In the genomic region with DNA sequence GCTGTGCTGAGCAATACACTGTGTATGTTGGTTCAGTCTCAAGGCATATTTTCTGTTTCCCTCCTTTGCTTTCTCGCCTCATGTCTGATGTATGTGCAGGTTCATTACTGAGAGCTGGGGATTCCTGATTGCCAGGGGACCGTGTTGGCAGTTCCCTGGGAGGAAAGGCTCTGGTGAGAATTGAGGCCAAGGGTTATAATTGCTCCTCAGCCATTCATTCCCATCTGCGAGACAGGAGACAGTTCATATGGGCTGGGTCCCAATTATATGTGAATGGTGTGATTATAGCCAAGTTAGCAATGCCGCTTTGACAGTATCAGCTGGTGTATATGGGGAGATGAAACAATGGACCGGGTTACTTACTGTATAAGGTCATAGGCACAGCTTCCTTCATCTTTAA, we compare ENCODE assay signal across 23 mouse cellular contexts. TPM values are rescaled to one million over a fixed set of nuclear protein-coding genes. Genes with fewer than 3 reads are reported as not detected.
A peak's percentile ranks its signal among the peaks of the same experiment; 100 is the strongest.
DNase-seq lines count a peak whose midpoint lies in the region; ATAC-seq and TF ChIP-seq lines count a peak whose summit lies in the region.
"Had no signal": no experiment of that assay in that cellular context is flagged by ENCODE, and none has a peak within 500 bp of the region (broad histone marks: within the 10 kb centered on the region; RNA-seq: fewer than 3 reads in every experiment).

No protein-coding gene starts in this region.

- ATAC-seq in forebrain, embryonic 13.5 days, result peak; percentile 41; the same call in 1 of the 2 replicates
- no peak for ATAC-seq in heart, embryonic 14.5 days (ENCODE audit: insufficient number of reproducible peaks, insufficient read depth, low FRiP score, low read depth)
- ATAC-seq in forebrain, embryonic 16.5 days, result peak; percentile 33; the same call in 1 of the 2 replicates
- no peak for ATAC-seq in hindbrain, embryonic 12.5 days (ENCODE audit: low FRiP score)
- ATAC-seq: CD4-positive, CD25-positive, alpha-beta regulatory T cell, adult 4 months; intestine, postnatal 0 days; midbrain, embryonic 13.5 days had no signal

- peak overlapping the region; percentile 59; the same call in 1 of the 2 replicates for H3K27ac ChIP-seq in forebrain, embryonic 13.5 days
- no peak overlapping the region for H3K27ac ChIP-seq in forebrain, embryonic 10.5 days
- peak overlapping the region; percentile 54 to 60 for H3K27ac ChIP-seq in heart, embryonic 14.5 days (replicated peaks in 1 of 2; ENCODE audit: control insufficient read depth in 1 of 2, insufficient read depth in 1 of 2, low read depth in 2 of 2, low read length in 2 of 2)
- no peak overlapping the region for H3K27ac ChIP-seq in heart, embryonic 10.5 days
- H3K27ac ChIP-seq in liver, adult 2 months (replicated peaks; ENCODE audit: insufficient read depth, low read depth, low read length), result peak overlapping the region; percentile 48
- H3K27ac ChIP-seq in forebrain, embryonic 16.5 days (ENCODE audit: low read length), result peak overlapping the region; percentile 33; the same call in 1 of the 2 replicates
- no peak overlapping the region for H3K27ac ChIP-seq in hindbrain, embryonic 12.5 days
- H3K27ac ChIP-seq: kidney, embryonic 15.5 days; left cerebral cortex, adult 2 months; liver, embryonic 15.5 days; lung, embryonic 15.5 days; midbrain, embryonic 13.5 days; stomach, postnatal 0 days had no signal

- no peak for TF ChIP-seq POLR2A in liver, adult 2 months (IDR thresholded peaks at IDR 0.05; ENCODE audit: extremely low read depth, insufficient read depth, low read length)

- 50% methylated on average over 5 of the region's 5 CpGs for WGBS in forebrain, embryonic 13.5 days
- 88% methylated on average over 5 of the region's 5 CpGs for WGBS in forebrain, embryonic 10.5 days
- 60% methylated on average over 5 of the region's 5 CpGs for WGBS in heart, embryonic 14.5 days
- 76% methylated on average over 5 of the region's 5 CpGs for WGBS in heart, embryonic 10.5 days
- 79% methylated on average over 5 of the region's 5 CpGs for WGBS in liver, adult 2 months
- 39% methylated on average over 5 of the region's 5 CpGs for WGBS in forebrain, embryonic 16.5 days
- 77% methylated on average over 5 of the region's 5 CpGs for WGBS in hindbrain, embryonic 12.5 days

- H3K4me2 ChIP-seq in forebrain, embryonic 13.5 days, result no peak overlapping the region
- H3K4me2 ChIP-seq in heart, embryonic 14.5 days (ENCODE audit: low read length), result no peak overlapping the region
- H3K4me2 ChIP-seq in forebrain, embryonic 16.5 days (ENCODE audit: low read length), result no peak overlapping the region
- H3K4me2 ChIP-seq in hindbrain, embryonic 12.5 days (replicated peaks), result no peak overlapping the region
- H3K4me2 ChIP-seq: kidney, embryonic 15.5 days; liver, embryonic 15.5 days; lung, embryonic 15.5 days; midbrain, embryonic 13.5 days had no signal

- H3K4me3 ChIP-seq in forebrain, embryonic 13.5 days, result no peak overlapping the region
- H3K4me3 ChIP-seq in forebrain, embryonic 10.5 days, result no peak overlapping the region
- H3K4me3 ChIP-seq in heart, embryonic 14.5 days (ENCODE audit: control insufficient read depth in 1 of 2, insufficient read depth in 1 of 2, low read depth in 1 of 2, low read length in 2 of 2), result no peak overlapping the region
- no peak overlapping the region for H3K4me3 ChIP-seq in heart, embryonic 10.5 days
- no peak overlapping the region for H3K4me3 ChIP-seq in liver, adult 2 months (ENCODE audit: insufficient read depth, low read depth, low read length)
- H3K4me3 ChIP-seq in forebrain, embryonic 16.5 days (replicated peaks; ENCODE audit: low read length), result no peak overlapping the region
- H3K4me3 ChIP-seq in hindbrain, embryonic 12.5 days, result no peak overlapping the region
- H3K4me3 ChIP-seq: kidney, embryonic 15.5 days; left cerebral cortex, adult 2 months; liver, embryonic 15.5 days; lung, embryonic 15.5 days; megakaryocyte, embryonic 14.5 days; midbrain, embryonic 13.5 days had no signal

- H3K9me3 ChIP-seq in forebrain, embryonic 13.5 days (replicated peaks), result no peaks in the 10 kb centered on the region
- H3K9me3 ChIP-seq in forebrain, embryonic 10.5 days, result no peaks in the 10 kb centered on the region
- H3K9me3 ChIP-seq in heart, embryonic 14.5 days (ENCODE audit: control insufficient read depth, low read length), result no peaks in the 10 kb centered on the region
- H3K9me3 ChIP-seq in heart, embryonic 10.5 days, result no peaks in the 10 kb centered on the region
- no peaks in the 10 kb centered on the region for H3K9me3 ChIP-seq in forebrain, embryonic 16.5 days (ENCODE audit: control insufficient read depth, low read length)
- no peaks in the 10 kb centered on the region for H3K9me3 ChIP-seq in hindbrain, embryonic 12.5 days (replicated peaks)
- H3K9me3 ChIP-seq: kidney, embryonic 15.5 days; liver, embryonic 15.5 days; lung, embryonic 15.5 days; megakaryocyte, embryonic 14.5 days; midbrain, embryonic 13.5 days had no signal

- no peaks in the 10 kb centered on the region for H3K36me3 ChIP-seq in forebrain, embryonic 13.5 days (ENCODE audit: poor library complexity, severe bottlenecking)
- H3K36me3 ChIP-seq in forebrain, embryonic 10.5 days (replicated peaks), result no peaks in the 10 kb centered on the region
- peaks cover 73% of the 10 kb centered on the region for H3K36me3 ChIP-seq in heart, embryonic 14.5 days (ENCODE audit: control insufficient read depth, insufficient read depth, low read length)
- H3K36me3 ChIP-seq in heart, embryonic 10.5 days, result peaks cover 33% of the 10 kb centered on the region; the same call in 1 of the 2 replicates
- H3K36me3 ChIP-seq in liver, adult 2 months (ENCODE audit: control insufficient read depth, insufficient read depth, low read length), result peaks cover 60% of the 10 kb centered on the region
- no peaks in the 10 kb centered on the region for H3K36me3 ChIP-seq in forebrain, embryonic 16.5 days (ENCODE audit: control insufficient read depth, insufficient read depth)
- H3K36me3 ChIP-seq in hindbrain, embryonic 12.5 days, result no peaks in the 10 kb centered on the region
- H3K36me3 ChIP-seq: liver, embryonic 15.5 days had no signal

- H3K4me1 ChIP-seq in forebrain, embryonic 13.5 days, result peaks cover 41% of the 10 kb centered on the region
- H3K4me1 ChIP-seq in forebrain, embryonic 10.5 days, result no peaks in the 10 kb centered on the region
- peaks cover 28 to 93% of the 10 kb centered on the region in 2 experiments for H3K4me1 ChIP-seq in heart, embryonic 14.5 days (ENCODE audit: control insufficient read depth in 2 of 2, insufficient read depth in 2 of 2, low read length in 2 of 2)
- peaks cover 86% of the 10 kb centered on the region for H3K4me1 ChIP-seq in heart, embryonic 10.5 days
- H3K4me1 ChIP-seq in liver, adult 2 months (ENCODE audit: control insufficient read depth, insufficient read depth, low read length), result peaks cover 12% of the 10 kb centered on the region
- peaks cover 17% of the 10 kb centered on the region for H3K4me1 ChIP-seq in forebrain, embryonic 16.5 days (replicated peaks; ENCODE audit: control insufficient read depth, insufficient read depth, low read length)
- peaks cover 5% of the 10 kb centered on the region; the same call in 1 of the 2 replicates for H3K4me1 ChIP-seq in hindbrain, embryonic 12.5 days
- H3K4me1 ChIP-seq: liver, embryonic 15.5 days; megakaryocyte, embryonic 14.5 days had no signal

- peaks cover 44% of the 10 kb centered on the region for H3K79me2 ChIP-seq in liver, adult 2 months (ENCODE audit: control insufficient read depth, insufficient read depth, low read length)

- H3K9ac ChIP-seq in forebrain, embryonic 13.5 days, result no peak overlapping the region
- no peak overlapping the region for H3K9ac ChIP-seq in heart, embryonic 14.5 days (ENCODE audit: low read length)
- no peak overlapping the region for H3K9ac ChIP-seq in liver, adult 2 months (ENCODE audit: low read depth, low read length)
- no peak overlapping the region for H3K9ac ChIP-seq in forebrain, embryonic 16.5 days (replicated peaks; ENCODE audit: low read depth, low read length)
- no peak overlapping the region for H3K9ac ChIP-seq in hindbrain, embryonic 12.5 days
- H3K9ac ChIP-seq: kidney, embryonic 15.5 days; liver, embryonic 15.5 days; lung, embryonic 15.5 days; midbrain, embryonic 13.5 days had no signal

- H3K27me3 ChIP-seq in forebrain, embryonic 13.5 days, result no peaks in the 10 kb centered on the region
- H3K27me3 ChIP-seq in forebrain, embryonic 10.5 days (ENCODE audit: poor library complexity, severe bottlenecking), result no peaks in the 10 kb centered on the region
- no peaks in the 10 kb centered on the region for H3K27me3 ChIP-seq in heart, embryonic 14.5 days (ENCODE audit: control insufficient read depth, insufficient read depth, low read length)
- H3K27me3 ChIP-seq in heart, embryonic 10.5 days (ENCODE audit: insufficient read depth, poor library complexity, severe bottlenecking), result no peaks in the 10 kb centered on the region
- no peaks in the 10 kb centered on the region for H3K27me3 ChIP-seq in liver, adult 2 months (ENCODE audit: control insufficient read depth, insufficient read depth, low read length)
- H3K27me3 ChIP-seq in forebrain, embryonic 16.5 days (replicated peaks; ENCODE audit: control insufficient read depth, insufficient read depth, low read length), result no peaks in the 10 kb centered on the region
- H3K27me3 ChIP-seq in hindbrain, embryonic 12.5 days, result no peaks in the 10 kb centered on the region
- H3K27me3 ChIP-seq: kidney, embryonic 15.5 days; liver, embryonic 15.5 days; lung, embryonic 15.5 days; midbrain, embryonic 13.5 days had no signal

- no peak for TF ChIP-seq CTCF in liver, adult 2 months (IDR thresholded peaks at IDR 0.05; ENCODE audit: low read depth, low read length)

- no peak for DNase-seq in forebrain, embryonic 10.5 days (ENCODE audit: extremely low spot score, low spot score)
- DNase-seq in heart, embryonic 10.5 days (ENCODE audit: low spot score), result no peak
- DNase-seq in liver, adult 2 months (ENCODE audit: extremely low read depth, low read depth, low spot score), result no peak
- no peak for DNase-seq in liver
- DNase-seq: adrenal gland, postnatal 25 days; cerebellum, adult 11 months; cerebellum, adult 9-11 months; kidney, postnatal 4 days; lung, postnatal 36 days; right cerebral cortex, postnatal 14 days had no signal

RNA-seq across cellular contexts. Expression of a gene that starts 14.3 kb away (rescaled TPM):
- polyA plus RNA-seq in forebrain, embryonic 13.5 days (2015; fragmentation: Nextera tagmentation; extraction: Ambion mirVana), result 54.4 and 55.9 TPM in 2 replicates
- 15.8 and 17.7 TPM in 2 replicates for polyA plus RNA-seq in forebrain, embryonic 10.5 days (2016; fragmentation: Nextera tagmentation; extraction: Ambion mirVana)
- polyA plus RNA-seq in heart, embryonic 14.5 days (2014; fragmentation: Nextera tagmentation; extraction: Ambion mirVana), result 126 and 127 TPM in 2 replicates
- polyA plus RNA-seq in heart, embryonic 10.5 days (2016; fragmentation: Nextera tagmentation; extraction: Ambion mirVana), result 107 and 120 TPM in 2 replicates
- 39.5 and 54.1 TPM in 2 replicates for total RNA-seq in liver, adult 2 months (2014; rRNA removed)
- 16.5 and 22.2 TPM in 2 replicates for polyA plus RNA-seq in liver, adult 2 months (2012; rRNA removed)
- 143 and 164 TPM in 2 replicates for polyA plus RNA-seq in forebrain, embryonic 16.5 days (2015; fragmentation: Nextera tagmentation; extraction: Ambion mirVana)
- 48.5 and 59.5 TPM in 2 replicates for polyA plus RNA-seq in hindbrain, embryonic 12.5 days (2016; fragmentation: Nextera tagmentation; extraction: Ambion mirVana)

Comparison
In these comparisons a context has a peak if more than half of its experiments do, and no peak if none do; other contexts are left out.
1. H3K27ac ChIP-seq: peak in forebrain, embryonic 13.5 days (single experiment), heart, embryonic 14.5 days (2 of 2), liver, adult 2 months (single experiment) and forebrain, embryonic 16.5 days (single experiment); none in forebrain, embryonic 10.5 days (single experiment), heart, embryonic 10.5 days (single experiment) and hindbrain, embryonic 12.5 days (single experiment).
2. ATAC-seq: peak in forebrain, embryonic 13.5 days (single experiment) and forebrain, embryonic 16.5 days (single experiment); none in heart, embryonic 14.5 days (single experiment) and hindbrain, embryonic 12.5 days (single experiment).